Mouse (Mus musculus): ENCODE results near the gene Plekhm1. TPM values are rescaled to one million over a fixed set of nuclear protein-coding genes. Genes with fewer than 3 reads are reported as not detected.

Gene Plekhm1
- polyA plus RNA-seq, 1 experiment from 2014 or later = 8.5 TPM

DNA sequence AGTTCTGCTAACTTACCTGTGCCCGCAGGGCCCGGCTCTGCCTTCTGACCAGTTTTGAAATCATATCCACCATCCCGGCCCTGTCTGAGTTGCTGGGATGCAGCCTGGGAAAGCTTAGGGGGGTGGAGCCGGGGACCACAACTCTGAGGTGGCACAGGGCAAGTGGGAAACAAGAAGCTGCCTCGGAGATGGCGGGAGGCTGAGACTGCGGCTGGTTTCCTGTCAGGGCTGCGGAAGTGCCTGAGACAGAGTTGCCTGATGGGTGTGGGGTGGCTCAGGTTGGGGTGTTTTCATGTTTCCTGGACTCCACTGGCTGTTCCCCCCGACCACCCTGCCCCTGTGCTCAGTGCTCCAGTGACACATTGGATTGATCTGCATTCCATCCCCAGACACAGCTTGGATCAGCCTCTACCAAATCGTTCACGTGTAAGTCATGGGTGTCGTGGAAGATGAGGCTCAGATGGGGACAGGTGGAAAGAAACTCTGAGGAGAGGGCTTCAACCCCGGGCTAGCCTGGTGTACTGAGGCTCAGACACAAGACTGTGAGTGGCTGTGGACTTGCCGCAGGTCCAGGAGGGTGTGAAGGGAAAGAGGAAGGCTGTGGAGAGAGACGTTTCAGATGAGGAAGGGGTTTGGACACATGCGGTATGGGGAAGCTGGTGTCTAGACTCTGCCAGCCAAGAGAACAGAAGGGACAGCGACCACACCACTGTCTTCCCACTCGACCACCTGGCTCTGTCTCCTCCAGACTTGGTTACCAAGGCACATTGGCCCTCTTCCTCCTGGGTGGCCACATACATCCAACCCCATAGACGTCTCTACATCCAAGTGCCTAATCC, 67.8 kb downstream of the Plekhm1 start:
- Histone ChIP-seq H3K4me2 (ENCODE audit: low read length) (no peak overlapping the region), H3K4me3 (ENCODE audit: low read depth, low read length) (no peak overlapping the region), H3K4me1 (replicated peaks; ENCODE audit: control insufficient read depth, insufficient read depth, low read length) (peaks cover 14% of the 10 kb centered on the region), H3K36me3 (ENCODE audit: control insufficient read depth, insufficient read depth, low read length) (no peaks in the 10 kb centered on the region), H3K27ac (ENCODE audit: low read depth) (no peak overlapping the region), H3K9me3 (ENCODE audit: control insufficient read depth, low read length) (no peaks in the 10 kb centered on the region), H3K9ac (ENCODE audit: low read length) (no peak overlapping the region), H3K27me3 (replicated peaks; ENCODE audit: control insufficient read depth, insufficient read depth, low read length) (no peaks in the 10 kb centered on the region)
- ATAC-seq (replicated peaks; ENCODE audit: low FRiP score, low TSS enrichment, low read depth) (no peak), DNase-seq (ENCODE audit: low spot score) (no peak)
- 69% methylated on average over 19 of the region's 19 CpGs for WGBS

DNA sequence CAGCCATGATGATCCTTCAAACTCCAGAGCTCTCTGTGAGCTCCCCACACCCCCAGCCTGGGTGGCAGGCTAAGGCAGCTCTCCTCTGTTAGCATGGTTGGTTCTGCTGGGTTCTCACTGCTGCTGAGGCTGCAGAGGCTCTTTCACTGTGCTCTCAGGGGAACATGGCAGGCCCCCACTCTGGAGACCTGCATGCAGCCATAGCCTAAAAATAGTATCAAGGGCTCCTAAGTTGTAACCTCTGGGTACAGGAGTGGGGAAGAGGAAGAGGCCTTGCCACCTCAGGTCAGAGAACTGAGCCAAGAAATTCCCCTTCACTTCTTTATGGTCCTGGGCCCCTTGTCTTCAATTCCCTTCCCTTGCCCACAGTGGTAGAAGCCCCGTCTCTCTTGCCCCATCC, 68.6 kb downstream of the Plekhm1 start:
- no peaks in the 10 kb centered on the region for H3K9me3 ChIP-seq (ENCODE audit: control insufficient read depth, low read length)
- no peak overlapping the region for H3K9ac ChIP-seq (ENCODE audit: low read length)
- H3K36me3 ChIP-seq (ENCODE audit: control insufficient read depth, insufficient read depth, low read length) = no peaks in the 10 kb centered on the region
- H3K4me1 ChIP-seq (replicated peaks; ENCODE audit: control insufficient read depth, insufficient read depth, low read length) = peaks cover 19% of the 10 kb centered on the region
- no peak overlapping the region for H3K27ac ChIP-seq (ENCODE audit: low read depth)
- DNase-seq (ENCODE audit: low spot score) = no peak
- no peaks in the 10 kb centered on the region for H3K27me3 ChIP-seq (replicated peaks; ENCODE audit: control insufficient read depth, insufficient read depth, low read length)
- H3K4me2 ChIP-seq (ENCODE audit: low read length) = no peak overlapping the region
- WGBS = 79% methylated on average over 1 of the region's 1 CpGs
- no peak overlapping the region for H3K4me3 ChIP-seq (ENCODE audit: low read depth, low read length)
- ATAC-seq (replicated peaks; ENCODE audit: low FRiP score, low TSS enrichment, low read depth) = no peak

GRCm38 (mm10) chr11:103343063-103343462, 69.4 kb downstream of the Plekhm1 start:
- Histone ChIP-seq H3K9ac (ENCODE audit: low read length) (no peak overlapping the region), H3K27me3 (replicated peaks; ENCODE audit: control insufficient read depth, insufficient read depth, low read length) (no peaks in the 10 kb centered on the region), H3K36me3 (ENCODE audit: control insufficient read depth, insufficient read depth, low read length) (no peaks in the 10 kb centered on the region), H3K9me3 (ENCODE audit: control insufficient read depth, low read length) (no peaks in the 10 kb centered on the region), H3K4me2 (ENCODE audit: low read length) (no peak overlapping the region), H3K4me1 (replicated peaks; ENCODE audit: control insufficient read depth, insufficient read depth, low read length) (peaks cover 19% of the 10 kb centered on the region), H3K27ac (ENCODE audit: low read depth) (no peak overlapping the region), H3K4me3 (ENCODE audit: low read depth, low read length) (no peak overlapping the region)
- WGBS = 90% methylated on average over 6 of the region's 6 CpGs
- DNase-seq (ENCODE audit: low spot score) = no peak
- no peak for ATAC-seq (replicated peaks; ENCODE audit: low FRiP score, low TSS enrichment, low read depth)

- peak overlapping the region; percentile 45; the same call in 1 of the 2 replicates for H3K9ac ChIP-seq (ENCODE audit: low read length)
- DNase-seq (ENCODE audit: low spot score) (peak; percentile 74), ATAC-seq (replicated peaks; ENCODE audit: low FRiP score, low TSS enrichment, low read depth) (peak; percentile 75)
- H3K36me3 ChIP-seq (ENCODE audit: control insufficient read depth, insufficient read depth, low read length) = 0 out of 2 replicates have a peak, but pooled peaks cover 3% of the 10 kb centered on the region
- no peaks in the 10 kb centered on the region for H3K9me3 ChIP-seq (ENCODE audit: control insufficient read depth, low read length)
- H3K4me3 ChIP-seq (ENCODE audit: low read depth, low read length) = peak overlapping the region; percentile 17; the same call in 1 of the 2 replicates
- peaks cover 17% of the 10 kb centered on the region for H3K4me1 ChIP-seq (replicated peaks; ENCODE audit: control insufficient read depth, insufficient read depth, low read length)
- H3K4me2 ChIP-seq (ENCODE audit: low read length) = peak overlapping the region; percentile 57
- peak overlapping the region; percentile 90 for H3K27ac ChIP-seq (ENCODE audit: low read depth)
- WGBS = 18% methylated on average over 7 of the region's 7 CpGs
- no peaks in the 10 kb centered on the region for H3K27me3 ChIP-seq (replicated peaks; ENCODE audit: control insufficient read depth, insufficient read depth, low read length)
Observed at GRCm38 (mm10) chr11:103340677-103341076, 71.8 kb downstream of the Plekhm1 start.

DNA sequence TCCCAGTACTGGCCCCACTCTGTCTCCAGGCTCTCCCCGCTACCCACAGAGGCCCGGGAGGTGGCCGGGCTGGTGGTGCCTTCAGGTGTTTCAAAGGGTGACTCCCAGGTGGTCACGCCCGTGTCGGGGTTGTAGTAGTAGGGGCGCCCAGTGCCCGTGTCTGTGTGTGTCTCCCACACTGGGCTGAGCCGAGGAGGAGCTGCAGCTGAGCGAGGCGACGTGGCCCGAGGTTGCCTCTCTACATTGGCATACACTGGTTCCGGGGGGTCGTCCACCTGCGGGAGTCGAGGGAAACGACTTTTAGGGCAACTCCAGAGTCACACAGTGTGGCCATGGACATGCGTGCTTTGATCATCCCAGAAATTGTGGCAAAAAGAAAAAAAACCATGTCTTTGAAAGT, 72.4 kb downstream of the Plekhm1 start:
- Histone ChIP-seq H3K27ac (ENCODE audit: low read depth) (peak overlapping the region; percentile 90), H3K9ac (ENCODE audit: low read length) (peak overlapping the region; percentile 45), H3K4me3 (ENCODE audit: low read depth, low read length) (peak overlapping the region; percentile 17), H3K9me3 (ENCODE audit: control insufficient read depth, low read length) (no peaks in the 10 kb centered on the region), H3K27me3 (replicated peaks; ENCODE audit: control insufficient read depth, insufficient read depth, low read length) (no peaks in the 10 kb centered on the region), H3K36me3 (ENCODE audit: control insufficient read depth, insufficient read depth, low read length) (0 out of 2 replicates have a peak, but pooled peaks cover 3% of the 10 kb centered on the region), H3K4me2 (ENCODE audit: low read length) (peak overlapping the region; percentile 57), H3K4me1 (replicated peaks; ENCODE audit: control insufficient read depth, insufficient read depth, low read length) (peaks cover 16% of the 10 kb centered on the region)
- DNase-seq (ENCODE audit: low spot score) = peak; percentile 78
- peak; percentile 42 for ATAC-seq (replicated peaks; ENCODE audit: low FRiP score, low TSS enrichment, low read depth)
- WGBS = 43% methylated on average over 19 of the region's 19 CpGs

DNA sequence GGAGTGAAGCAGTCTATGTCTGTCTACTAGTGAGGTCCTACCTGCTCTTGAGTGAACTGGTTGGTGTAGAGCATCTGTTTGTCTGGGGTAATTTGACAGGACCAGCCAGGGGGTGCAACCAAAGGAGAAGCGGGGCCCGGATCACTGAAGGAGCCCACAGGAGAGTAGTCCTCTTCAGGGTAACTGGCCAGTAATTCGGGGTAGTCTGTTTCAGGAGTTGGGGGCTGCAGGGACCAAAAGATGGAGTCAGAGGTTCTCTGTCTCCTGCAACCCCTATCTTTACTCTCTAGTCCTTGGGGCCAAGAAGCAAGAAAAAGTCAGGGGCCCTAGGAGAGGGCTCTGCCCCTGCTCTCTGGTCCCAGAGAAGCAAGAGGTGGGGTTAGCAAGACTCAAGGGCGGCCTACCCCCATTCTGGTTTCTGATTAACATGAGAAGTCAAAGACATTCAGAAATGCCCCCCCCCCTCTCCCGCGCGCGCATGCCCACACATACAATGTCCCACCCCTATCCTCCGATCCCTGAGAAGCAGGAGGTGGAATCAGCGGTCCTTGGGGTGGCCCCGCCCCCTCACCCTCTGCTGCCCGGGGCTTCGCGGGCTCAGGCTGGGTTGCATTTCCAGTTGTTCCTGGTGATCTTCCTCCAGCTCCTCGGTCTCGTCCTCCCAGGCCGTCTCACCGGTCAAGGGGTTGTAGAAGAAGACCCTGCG, 72.9 kb downstream of the Plekhm1 start:
- Histone ChIP-seq H3K4me1 (replicated peaks; ENCODE audit: control insufficient read depth, insufficient read depth, low read length) (peaks cover 16% of the 10 kb centered on the region), H3K27ac (ENCODE audit: low read depth) (peak overlapping the region; percentile 90), H3K36me3 (ENCODE audit: control insufficient read depth, insufficient read depth, low read length) (0 out of 2 replicates have a peak, but pooled peaks cover 3% of the 10 kb centered on the region), H3K9ac (ENCODE audit: low read length) (peak overlapping the region; percentile 45), H3K27me3 (replicated peaks; ENCODE audit: control insufficient read depth, insufficient read depth, low read length) (no peaks in the 10 kb centered on the region), H3K4me2 (ENCODE audit: low read length) (peak overlapping the region; percentile 57), H3K4me3 (ENCODE audit: low read depth, low read length) (peak overlapping the region; percentile 17), H3K9me3 (ENCODE audit: control insufficient read depth, low read length) (no peaks in the 10 kb centered on the region)
- ATAC-seq (replicated peaks; ENCODE audit: low FRiP score, low TSS enrichment, low read depth) (peak; percentile 78), DNase-seq (ENCODE audit: low spot score) (peak; percentile 63)
- 36% methylated on average over 18 of the region's 19 CpGs for WGBS

DNA sequence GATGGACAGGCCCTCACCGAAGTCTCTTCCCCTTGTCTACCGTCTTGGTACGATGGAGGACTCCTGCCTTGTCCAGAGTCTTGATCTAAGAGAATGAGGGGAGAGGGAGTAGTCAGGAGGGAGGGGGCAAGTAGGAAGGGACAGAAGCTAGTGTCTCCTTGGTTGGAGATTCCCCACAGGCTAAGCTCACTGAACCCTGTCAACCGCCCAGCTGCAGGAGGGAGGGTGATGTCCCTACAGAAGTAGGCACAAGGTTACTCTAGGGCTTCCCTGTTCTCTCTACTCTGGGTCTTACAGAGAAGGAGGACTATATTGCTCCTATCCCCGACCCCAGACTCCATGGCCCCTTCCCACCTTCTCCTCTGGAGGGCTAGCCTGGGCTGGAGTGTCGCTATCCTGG, 73.8 kb downstream of the Plekhm1 start:
- H3K4me1 ChIP-seq (replicated peaks; ENCODE audit: control insufficient read depth, insufficient read depth, low read length) = peaks cover 16% of the 10 kb centered on the region
- H3K4me3 ChIP-seq (ENCODE audit: low read depth, low read length) = no peak overlapping the region
- ATAC-seq (replicated peaks; ENCODE audit: low FRiP score, low TSS enrichment, low read depth) (no peak), DNase-seq (ENCODE audit: low spot score) (no peak)
- peaks cover 8% of the 10 kb centered on the region for H3K27me3 ChIP-seq (replicated peaks; ENCODE audit: control insufficient read depth, insufficient read depth, low read length)
- no peak overlapping the region for H3K4me2 ChIP-seq (ENCODE audit: low read length)
- H3K36me3 ChIP-seq (ENCODE audit: control insufficient read depth, insufficient read depth, low read length) = 0 out of 2 replicates have a peak, but pooled peaks cover 3% of the 10 kb centered on the region
- no peaks in the 10 kb centered on the region for H3K9me3 ChIP-seq (ENCODE audit: control insufficient read depth, low read length)
- no peak overlapping the region for H3K27ac ChIP-seq (ENCODE audit: low read depth)
- no peak overlapping the region for H3K9ac ChIP-seq (ENCODE audit: low read length)
- WGBS = 86% methylated on average over 6 of the region's 6 CpGs

DNA sequence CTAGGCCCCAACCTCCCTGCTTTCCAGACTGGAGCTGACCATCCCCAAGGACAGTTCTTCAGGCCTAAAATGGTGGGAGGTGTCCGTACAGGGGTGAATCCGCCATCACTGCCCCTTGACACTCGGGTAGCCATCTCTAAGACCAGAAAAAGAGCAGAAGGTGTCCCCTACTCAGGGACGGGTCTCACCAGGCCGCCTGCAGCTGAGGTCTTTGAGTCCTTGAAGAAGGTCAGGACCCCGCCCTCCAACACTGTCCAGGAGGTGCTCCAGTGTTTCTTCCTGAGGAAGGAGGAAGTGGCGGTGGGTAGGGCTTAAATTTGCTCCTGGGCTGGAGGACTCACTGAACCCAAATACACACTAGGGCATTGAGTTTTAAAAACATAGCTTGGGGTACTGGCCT, 74.4 kb downstream of the Plekhm1 start:
- WGBS = 80% methylated on average over 7 of the region's 7 CpGs
- no peak overlapping the region for H3K4me3 ChIP-seq (ENCODE audit: low read depth, low read length)
- H3K36me3 ChIP-seq (ENCODE audit: control insufficient read depth, insufficient read depth, low read length) = 0 out of 2 replicates have a peak, but pooled peaks cover 3% of the 10 kb centered on the region
- H3K27ac ChIP-seq (ENCODE audit: low read depth) = no peak overlapping the region
- ATAC-seq (replicated peaks; ENCODE audit: low FRiP score, low TSS enrichment, low read depth) (no peak), DNase-seq (ENCODE audit: low spot score) (no peak)
- no peak overlapping the region for H3K4me2 ChIP-seq (ENCODE audit: low read length)
- H3K27me3 ChIP-seq (replicated peaks; ENCODE audit: control insufficient read depth, insufficient read depth, low read length) = peaks cover 13% of the 10 kb centered on the region
- no peak overlapping the region for H3K9ac ChIP-seq (ENCODE audit: low read length)
- no peaks in the 10 kb centered on the region for H3K9me3 ChIP-seq (ENCODE audit: control insufficient read depth, low read length)
- H3K4me1 ChIP-seq (replicated peaks; ENCODE audit: control insufficient read depth, insufficient read depth, low read length) = peaks cover 16% of the 10 kb centered on the region

All from intestine, embryonic 14.5 days (tissue).